Mouse (Mus musculus): ENCODE results near the gene Nexn. TPM values are rescaled to one million over a fixed set of nuclear protein-coding genes. Genes with fewer than 3 reads are reported as not detected.
A peak's percentile ranks its signal among the peaks of the same experiment; 100 is the strongest.

The Nexn gene
- polyA plus RNA-seq, 1 experiment: 6.5 TPM

GRCm38 (mm10) chr3:152276935-152277334 lies 10.8 kb upstream of the Nexn start:
- Histone ChIP-seq H3K27me3 (ENCODE audit: control insufficient read depth, insufficient read depth, low read length) (no peaks in the 10 kb centered on the region), H3K4me3 (replicated peaks; ENCODE audit: insufficient read depth, low read depth, low read length) (no peak overlapping the region), H3K27ac (ENCODE audit: insufficient read depth, low read length) (no peak overlapping the region), H3K4me1 (ENCODE audit: control insufficient read depth, insufficient read depth, low read length) (no peaks in the 10 kb centered on the region)
- no peak for TF ChIP-seq CTCF (IDR thresholded peaks at IDR 0.05; ENCODE audit: borderline replicate concordance, insufficient read depth, low read depth, low read length)
- no peak for TF ChIP-seq POLR2A (IDR thresholded peaks at IDR 0.05; ENCODE audit: borderline replicate concordance, insufficient read depth, low read length)
- WGBS: 93% methylated on average over 3 of the region's 3 CpGs
- DNase-seq: no peak

DNA sequence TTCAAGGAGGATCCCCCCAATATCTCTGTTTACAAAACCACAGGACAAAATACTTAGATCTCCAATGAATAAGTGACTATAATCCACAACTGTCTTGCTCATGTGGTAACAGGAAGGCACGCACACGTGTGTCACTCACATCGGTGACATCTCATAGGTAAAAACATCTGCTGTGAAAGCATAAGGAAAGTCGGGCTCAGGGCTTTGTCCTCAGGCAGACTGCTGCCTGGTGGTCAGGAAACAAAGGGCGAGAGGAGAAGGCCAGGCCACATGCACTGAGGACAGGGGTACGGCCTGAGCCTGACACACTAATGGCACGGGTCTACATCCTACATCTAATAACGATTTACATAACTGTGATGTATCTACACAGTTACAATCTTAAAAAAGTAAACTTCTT lies 8.9 kb upstream of the Nexn start:
- Histone ChIP-seq H3K4me3 (replicated peaks; ENCODE audit: insufficient read depth, low read depth, low read length) (no peak overlapping the region), H3K27me3 (ENCODE audit: control insufficient read depth, insufficient read depth, low read length) (no peaks in the 10 kb centered on the region), H3K4me1 (ENCODE audit: control insufficient read depth, insufficient read depth, low read length) (no peaks in the 10 kb centered on the region), H3K27ac (ENCODE audit: insufficient read depth, low read length) (no peak overlapping the region)
- TF ChIP-seq CTCF (IDR thresholded peaks at IDR 0.05; ENCODE audit: borderline replicate concordance, insufficient read depth, low read depth, low read length) (no peak), POLR2A (IDR thresholded peaks at IDR 0.05; ENCODE audit: borderline replicate concordance, insufficient read depth, low read length) (no peak)
- no peak for DNase-seq
- WGBS: 75% methylated on average over 8 of the region's 8 CpGs

- whole genome bisulfite sequencing: 62% methylated on average over 20 of the region's 20 CpGs
- no peak overlapping the region for H3K4me3 ChIP-seq (replicated peaks; ENCODE audit: insufficient read depth, low read depth, low read length)
Observed at GRCm38 (mm10) chr3:152272974-152273685, 7.0 kb upstream of the Nexn start.

DNA sequence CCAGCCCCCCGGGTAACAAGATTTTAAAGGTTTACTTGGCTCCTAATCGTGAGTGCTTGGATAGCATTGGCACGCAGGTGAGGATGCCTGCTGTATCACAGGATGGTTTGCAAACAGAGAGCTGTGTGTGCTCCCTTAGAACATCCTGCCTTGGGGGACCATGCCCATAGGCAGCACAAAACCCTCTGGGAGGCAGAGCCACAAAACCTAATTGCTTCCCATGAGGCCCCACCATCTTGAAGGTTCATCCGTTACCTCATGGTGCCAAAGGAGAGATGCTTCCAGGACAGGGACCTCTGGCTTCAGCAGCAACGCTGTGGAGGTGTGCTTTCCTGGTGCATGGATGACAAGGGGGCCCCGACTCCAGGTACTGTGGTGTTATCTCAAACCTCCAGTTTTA lies 5.7 kb upstream of the Nexn start:
- Histone ChIP-seq H3K4me1 (ENCODE audit: control insufficient read depth, insufficient read depth, low read length) (no peaks in the 10 kb centered on the region), H3K27me3 (ENCODE audit: control insufficient read depth, insufficient read depth, low read length) (no peaks in the 10 kb centered on the region), H3K27ac (ENCODE audit: insufficient read depth, low read length) (no peak overlapping the region), H3K4me3 (replicated peaks; ENCODE audit: insufficient read depth, low read depth, low read length) (no peak overlapping the region)
- no peak for DNase-seq
- 74% methylated on average over 6 of the region's 6 CpGs for WGBS
- TF ChIP-seq POLR2A (IDR thresholded peaks at IDR 0.05; ENCODE audit: borderline replicate concordance, insufficient read depth, low read length) (no peak), CTCF (IDR thresholded peaks at IDR 0.05; ENCODE audit: borderline replicate concordance, insufficient read depth, low read depth, low read length) (no peak)

More at GRCm38 (mm10) chr3:152272974-152273685, 7.0 kb upstream of the Nexn start:
- TF ChIP-seq POLR2A (IDR thresholded peaks at IDR 0.05; ENCODE audit: borderline replicate concordance, insufficient read depth, low read length): no peak
- TF ChIP-seq CTCF (IDR thresholded peaks at IDR 0.05; ENCODE audit: borderline replicate concordance, insufficient read depth, low read depth, low read length): no peak
- DNase-seq: no peak
- H3K27me3 ChIP-seq (ENCODE audit: control insufficient read depth, insufficient read depth, low read length): no peaks in the 10 kb centered on the region
- H3K4me1 ChIP-seq (ENCODE audit: control insufficient read depth, insufficient read depth, low read length): no peaks in the 10 kb centered on the region
- H3K27ac ChIP-seq (ENCODE audit: insufficient read depth, low read length): no peak overlapping the region

- H3K4me3 ChIP-seq (replicated peaks; ENCODE audit: insufficient read depth, low read depth, low read length): no peak overlapping the region
- H3K4me1 ChIP-seq (ENCODE audit: control insufficient read depth, insufficient read depth, low read length): no peaks in the 10 kb centered on the region
- WGBS: 89% methylated on average over 10 of the region's 10 CpGs
- H3K27me3 ChIP-seq (ENCODE audit: control insufficient read depth, insufficient read depth, low read length): no peaks in the 10 kb centered on the region; the same call in 1 of the 2 replicates
- no peak for TF ChIP-seq CTCF (IDR thresholded peaks at IDR 0.05; ENCODE audit: borderline replicate concordance, insufficient read depth, low read depth, low read length)
- TF ChIP-seq POLR2A (IDR thresholded peaks at IDR 0.05; ENCODE audit: borderline replicate concordance, insufficient read depth, low read length): no peak
- no peak for DNase-seq
- no peak overlapping the region for H3K27ac ChIP-seq (ENCODE audit: insufficient read depth, low read length)
Observed at GRCm38 (mm10) chr3:152271071-152271710, 5.0 kb upstream of the Nexn start.

GRCm38 (mm10) chr3:152268099-152268498 lies 1.9 kb upstream of the Nexn start:
- Histone ChIP-seq H3K4me3 (replicated peaks; ENCODE audit: insufficient read depth, low read depth, low read length) (no peak overlapping the region), H3K4me1 (ENCODE audit: control insufficient read depth, insufficient read depth, low read length) (no peaks in the 10 kb centered on the region), H3K27me3 (ENCODE audit: control insufficient read depth, insufficient read depth, low read length) (no peaks in the 10 kb centered on the region; the same call in 1 of the 2 replicates), H3K27ac (ENCODE audit: insufficient read depth, low read length) (no peak overlapping the region)
- DNase-seq: no peak
- no peak for TF ChIP-seq POLR2A (IDR thresholded peaks at IDR 0.05; ENCODE audit: borderline replicate concordance, insufficient read depth, low read length)
- 94% methylated on average over 14 of the region's 14 CpGs for WGBS

GRCm38 (mm10) chr3:152265351-152266035 lies 657 bp downstream of the Nexn start:
- no peaks in the 10 kb centered on the region for H3K4me1 ChIP-seq (ENCODE audit: control insufficient read depth, insufficient read depth, low read length)
- DNase-seq: peak in 1 of 2 experiments; percentile 29
- H3K27me3 ChIP-seq (ENCODE audit: control insufficient read depth, insufficient read depth, low read length): no peaks in the 10 kb centered on the region; the same call in 1 of the 2 replicates
- no peak overlapping the region for H3K27ac ChIP-seq (ENCODE audit: insufficient read depth, low read length)
- H3K4me3 ChIP-seq (replicated peaks; ENCODE audit: insufficient read depth, low read depth, low read length): peak overlapping the region; percentile 42
- TF ChIP-seq CTCF (IDR thresholded peaks at IDR 0.05; ENCODE audit: borderline replicate concordance, insufficient read depth, low read depth, low read length): no peak
- no peak for TF ChIP-seq POLR2A (IDR thresholded peaks at IDR 0.05; ENCODE audit: borderline replicate concordance, insufficient read depth, low read length)
- 1% methylated on average over 54 of the region's 63 CpGs for WGBS
